Mouse (Mus musculus): ENCODE results near the gene Rab30.

- TF ChIP-seq CTCF (IDR thresholded peaks at IDR 0.05; ENCODE audit: borderline replicate concordance, insufficient read depth, low read length) (no peak), POLR2A (IDR thresholded peaks at IDR 0.05; ENCODE audit: low read depth, low read length) (no peak)
These were observed 1.9 kb downstream of the Rab30 start for GRCm38 (mm10) chr7:92743325-92743724.
